Mouse (Mus musculus) large intestine, adult 2 months (tissue): ENCODE measurements around the gene Gsto2. TPM values are rescaled to one million over a fixed set of nuclear protein-coding genes. Genes with fewer than 3 reads are reported as not detected.
"Not testable (repeated sequence)": the region's sequence is repeated elsewhere in the genome, so short reads cannot be mapped to it uniquely, and the experiment has no call there.

Experiments
- DNase-seq: peaks from one replicate; pipeline ENCODE4 v3.0.0-alpha.2; 2012; ENCODE audit warnings: low read depth, low spot score
- WGBS: fragments of 180-500 bp; shearing (Covaris S2); methylation state at CpG from one replicate; pipeline ENCODE4 v1.1.7; 2018; 5-methylcytosine and 5-hydroxymethylcytosine counted together
- polyA plus RNA-seq: library from polyadenylated mRNA; depleted of rRNA; stranded (reverse); fragments of >200 nt; gene quantifications from 2 replicates; pipeline ENCODE4 v1.2.3, GENCODE M21; 2012; rRNA removed

The Gsto2 gene
- polyA plus RNA-seq: 0.26 and 0.41 TPM in 2 replicates

DNA sequence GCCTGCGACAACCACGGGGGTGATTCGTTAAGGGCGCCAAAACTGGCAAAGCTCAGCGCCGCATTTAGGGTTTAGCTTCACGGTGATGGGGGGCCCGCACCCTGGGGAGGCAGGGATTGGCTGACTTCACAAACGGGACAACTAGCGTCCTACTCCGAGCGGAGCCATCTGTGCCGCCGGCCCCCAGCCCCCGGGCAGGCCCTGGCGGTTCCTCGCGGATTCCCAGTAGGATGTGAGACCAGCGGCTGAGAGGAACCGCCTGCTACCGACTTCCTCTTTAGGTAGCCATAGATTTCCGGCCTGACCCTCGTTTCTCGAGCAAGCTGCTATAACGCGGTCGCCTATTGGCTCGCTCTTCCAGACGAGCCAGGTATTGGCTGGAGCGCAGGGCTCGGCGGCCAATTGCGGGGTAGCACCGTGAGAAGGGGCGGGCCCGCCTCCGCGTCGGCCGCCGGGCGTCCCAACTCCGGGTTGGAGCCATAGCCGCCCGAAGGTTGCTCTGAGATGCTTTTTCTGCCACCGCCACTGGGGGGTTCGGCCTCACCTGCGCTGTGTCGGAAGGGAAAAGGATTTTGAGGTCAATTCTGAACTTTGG lies at the start of gene Gsto2:
Gsto2 (plus strand) TSS at position 182 of the 595 bp plus-strand sequence.
- DNase-seq: peak; percentile 87
- WGBS: under 1% methylated on average over 49 of the region's 49 CpGs

DNA sequence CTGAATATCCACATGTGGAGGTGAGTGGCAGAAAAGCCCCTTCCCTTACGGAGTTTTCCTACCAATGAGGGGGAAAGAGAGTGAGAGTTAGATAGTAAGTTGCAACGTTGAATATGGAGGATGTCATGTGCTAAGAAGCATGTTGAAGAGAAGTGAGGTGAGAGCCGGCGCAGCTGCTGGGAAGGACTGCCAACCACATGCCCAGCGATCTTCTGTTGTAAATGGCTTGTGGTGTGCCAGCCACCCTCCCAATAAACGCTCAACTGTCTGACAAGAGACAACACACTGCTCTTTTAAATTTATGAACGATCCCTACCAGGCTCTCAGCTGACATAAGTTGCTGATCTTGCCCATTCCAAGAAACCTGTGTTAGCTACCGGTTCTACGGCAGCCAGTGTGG lies 47.6 kb upstream of the Gsto2 start:
- no peak for DNase-seq
- 61% methylated on average over 9 of the region's 9 CpGs for WGBS

DNA sequence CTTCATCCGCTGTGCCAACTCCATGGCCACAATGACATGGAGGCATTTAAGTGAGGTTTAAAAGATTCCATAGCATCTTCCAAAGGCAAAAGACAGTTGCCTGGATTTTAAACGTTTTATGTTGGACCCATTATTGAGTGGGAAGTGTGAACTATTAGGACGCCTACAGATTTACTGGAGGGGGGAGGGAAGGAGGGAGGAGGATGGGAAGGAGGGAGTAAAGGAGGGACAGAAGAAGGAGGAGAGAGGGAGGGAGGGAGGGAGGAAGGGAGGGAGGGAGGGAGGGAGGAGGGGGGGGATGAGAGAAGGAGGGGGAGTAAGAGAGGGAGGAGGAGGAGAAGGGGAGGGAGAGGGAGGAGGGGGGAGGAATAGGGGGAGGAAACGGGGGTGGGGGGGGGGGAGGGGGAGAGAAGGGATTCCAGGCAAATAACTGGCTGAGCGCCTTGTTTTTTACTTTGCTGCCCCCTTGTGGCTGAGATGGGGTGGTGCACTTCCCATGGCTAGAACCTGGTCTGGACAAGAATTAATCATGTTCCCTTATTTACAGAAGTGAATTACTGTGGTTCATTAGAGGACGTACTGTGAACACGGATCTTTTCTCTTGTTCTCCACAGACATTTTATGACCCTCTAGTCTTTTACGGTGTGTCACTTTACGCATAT lies 44.4 kb upstream of the Gsto2 start:
- WGBS: 12% methylated on average over 8 of the region's 9 CpGs
- DNase-seq: no peak

DNA sequence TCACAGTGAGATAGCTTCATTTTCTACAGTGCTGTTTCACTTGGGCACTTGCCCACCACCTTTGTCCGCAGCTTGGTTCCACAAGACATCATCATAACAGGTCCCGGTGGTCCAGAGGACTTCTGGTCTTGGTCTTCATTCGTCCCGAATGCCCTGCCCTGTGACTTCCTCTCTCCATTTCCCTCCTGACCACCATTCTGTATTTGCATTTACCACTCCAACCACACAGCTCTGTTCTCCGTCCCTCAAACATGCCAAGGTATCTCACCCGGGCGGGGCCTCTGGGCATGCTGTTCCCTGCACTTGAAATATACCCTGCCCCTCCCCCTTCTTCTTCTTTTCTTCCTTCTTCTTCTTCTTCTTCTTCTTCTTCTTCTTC lies 43.9 kb upstream of the Gsto2 start:
- 16% methylated on average over 7 of the region's 7 CpGs for WGBS
- no peak for DNase-seq

DNA sequence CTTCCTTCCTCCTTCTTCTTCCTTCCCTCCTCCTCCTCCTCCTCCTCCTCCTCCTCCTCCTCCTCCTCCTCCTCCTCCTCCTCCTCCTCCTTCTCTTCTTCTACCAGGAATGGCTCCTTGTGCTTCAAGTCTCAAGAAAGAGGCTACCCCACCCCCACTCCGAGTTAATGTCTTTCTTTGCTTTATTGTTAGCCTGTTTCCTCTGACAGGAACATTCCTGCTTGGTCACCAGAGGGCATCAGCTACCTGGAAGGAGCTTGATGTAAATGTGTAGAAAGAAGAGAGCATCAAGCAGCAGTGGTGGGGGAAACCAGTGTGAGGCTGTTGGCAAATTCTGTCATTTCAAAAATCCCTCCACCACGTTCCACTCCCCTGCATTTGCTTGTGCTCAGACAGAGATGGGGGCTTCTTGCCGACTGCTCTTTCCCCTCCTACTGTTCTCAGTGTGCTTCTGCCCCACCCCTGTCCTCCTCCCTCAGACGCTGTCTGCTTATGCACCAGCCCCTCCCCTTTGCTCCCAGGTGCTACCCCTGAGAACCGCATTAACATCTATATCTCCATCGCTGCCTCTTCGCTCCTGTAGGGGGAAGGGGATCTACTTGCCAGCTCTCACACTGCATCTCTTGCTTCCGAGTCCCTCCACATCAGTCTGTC lies 43.1 kb upstream of the Gsto2 start:
- no peak for DNase-seq
- 20% methylated on average over 8 of the region's 8 CpGs for WGBS

DNA sequence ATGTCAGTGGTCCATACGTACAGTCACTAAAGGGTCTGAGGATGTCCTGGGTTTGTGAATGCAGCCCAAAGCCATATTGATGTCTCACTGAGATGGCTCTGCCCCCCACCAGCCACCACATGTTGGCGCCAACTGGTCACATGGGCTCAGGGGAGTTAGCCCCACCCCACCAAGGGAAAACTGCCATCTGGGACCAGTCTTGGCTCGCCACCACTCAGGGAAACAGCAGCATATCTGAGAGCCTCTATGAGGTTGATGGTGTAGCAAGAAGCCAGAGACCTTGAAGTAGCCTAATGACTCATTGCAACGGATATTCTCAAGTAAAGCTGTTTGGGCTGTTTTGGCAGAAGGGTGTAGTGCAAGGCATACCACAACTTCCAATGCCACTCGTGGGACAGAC lies 41.3 kb upstream of the Gsto2 start:
- 53% methylated on average over 5 of the region's 5 CpGs for WGBS
- DNase-seq: no peak

DNA sequence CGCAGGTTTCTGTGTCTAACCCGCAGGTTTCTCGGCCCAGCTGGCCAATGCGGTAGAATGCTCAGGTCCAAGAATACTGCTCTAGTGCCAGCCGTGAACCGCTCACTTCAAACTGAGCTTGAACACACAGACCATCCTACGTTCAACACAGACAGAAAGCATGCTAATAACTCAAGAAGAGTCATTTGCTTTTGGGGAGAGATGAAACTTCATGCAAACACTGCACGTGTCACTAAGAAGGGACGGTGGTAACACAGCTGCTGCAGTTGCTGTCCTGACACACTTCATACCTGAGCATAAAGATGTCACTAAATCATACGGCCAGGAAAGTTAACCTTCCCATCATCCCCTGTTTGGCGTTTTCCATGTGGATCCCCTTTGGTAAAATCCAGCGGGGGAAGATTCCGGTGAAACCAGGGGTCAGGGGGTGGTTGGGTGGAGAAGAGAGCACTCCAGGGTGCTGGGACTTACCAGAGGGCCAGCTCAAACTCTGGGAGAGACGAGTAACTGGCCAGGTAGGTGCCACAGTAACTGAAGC lies 35.4 kb upstream of the Gsto2 start:
- no peak for DNase-seq
- 88% methylated on average over 14 of the region's 14 CpGs for WGBS

DNA sequence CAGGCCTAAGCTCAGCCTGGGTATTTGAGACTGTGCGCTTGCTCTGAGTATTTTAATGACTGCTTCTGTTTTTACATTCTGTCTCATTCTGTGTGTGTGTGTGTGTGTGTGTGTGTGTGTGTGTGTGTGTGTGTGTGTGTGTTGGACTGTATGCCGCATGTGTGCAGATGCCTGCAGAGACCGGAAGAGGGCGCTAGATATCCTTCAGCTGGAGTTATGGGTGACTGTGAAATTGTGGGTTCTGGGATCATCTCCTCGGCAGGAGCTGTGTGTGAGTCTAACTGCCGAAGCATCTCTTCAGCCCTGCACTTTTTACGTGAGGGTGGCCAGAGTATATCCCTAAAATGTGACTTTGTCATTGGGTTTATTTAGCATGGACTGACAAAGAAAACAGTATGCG lies 34.2 kb upstream of the Gsto2 start:
- no peak for DNase-seq
- WGBS: 98% methylated on average over 8 of the region's 8 CpGs

DNA sequence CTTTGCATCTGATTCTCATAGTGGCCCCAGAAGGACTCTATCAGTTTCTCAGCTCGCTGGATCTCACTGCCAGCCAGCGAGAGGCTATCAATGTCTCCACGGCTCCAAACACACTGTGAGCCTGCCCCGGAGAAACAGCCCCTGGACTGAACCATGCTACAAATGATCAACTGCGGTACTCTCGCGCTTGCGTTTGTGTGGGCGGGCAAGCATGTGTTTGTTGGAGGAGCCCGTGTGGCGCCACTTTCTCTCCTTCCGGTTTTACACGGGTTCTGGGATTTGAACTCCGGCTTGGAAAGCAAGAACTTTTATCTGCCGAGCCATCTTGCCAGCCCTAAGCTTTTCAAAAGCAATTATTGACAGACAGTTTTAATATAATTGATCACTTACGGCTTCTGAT lies 33.0 kb upstream of the Gsto2 start:
- no peak for DNase-seq
- WGBS: 81% methylated on average over 16 of the region's 16 CpGs

DNA sequence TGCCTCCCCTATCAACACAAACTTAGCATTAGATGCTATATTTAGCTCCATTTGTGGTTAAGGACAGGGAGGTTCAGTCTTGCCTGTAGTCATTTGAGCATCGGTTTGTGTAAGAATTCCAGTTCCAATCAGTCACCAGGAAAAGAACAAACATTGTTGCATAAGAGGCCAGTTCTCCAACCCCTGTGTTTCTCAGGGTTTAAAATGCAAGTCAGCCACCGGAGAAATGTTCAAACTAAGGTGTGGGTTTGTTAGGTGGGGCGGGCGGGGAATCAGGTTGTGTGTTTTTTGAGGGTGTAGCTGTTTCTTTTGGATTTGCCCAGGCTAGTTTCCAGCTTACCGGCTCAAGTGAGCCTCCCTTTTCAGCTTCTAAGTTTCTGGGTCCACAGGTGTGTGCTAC lies 30.7 kb upstream of the Gsto2 start:
- 23% methylated on average over 5 of the region's 5 CpGs for WGBS
- DNase-seq: no peak

DNA sequence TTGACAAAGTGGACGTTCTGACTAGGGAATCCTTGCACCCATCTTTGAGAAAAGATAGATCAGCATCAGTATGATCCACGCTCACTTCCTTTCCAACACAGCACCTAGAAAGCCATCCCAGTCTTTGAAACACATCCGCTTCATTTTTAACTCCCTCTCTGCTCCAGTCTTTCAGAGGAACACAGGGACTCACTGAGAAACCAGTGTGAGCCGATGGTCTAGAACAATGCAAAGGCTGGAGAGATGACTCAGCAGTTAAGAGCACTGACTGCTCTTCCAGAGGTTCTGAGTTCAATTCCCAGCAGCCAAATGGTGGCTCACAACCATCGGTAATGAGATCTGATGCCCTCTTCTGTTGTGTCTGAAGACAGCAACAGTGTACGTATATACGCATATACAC lies 29.6 kb upstream of the Gsto2 start:
- WGBS: 92% methylated on average over 7 of the region's 7 CpGs
- no peak for DNase-seq

DNA sequence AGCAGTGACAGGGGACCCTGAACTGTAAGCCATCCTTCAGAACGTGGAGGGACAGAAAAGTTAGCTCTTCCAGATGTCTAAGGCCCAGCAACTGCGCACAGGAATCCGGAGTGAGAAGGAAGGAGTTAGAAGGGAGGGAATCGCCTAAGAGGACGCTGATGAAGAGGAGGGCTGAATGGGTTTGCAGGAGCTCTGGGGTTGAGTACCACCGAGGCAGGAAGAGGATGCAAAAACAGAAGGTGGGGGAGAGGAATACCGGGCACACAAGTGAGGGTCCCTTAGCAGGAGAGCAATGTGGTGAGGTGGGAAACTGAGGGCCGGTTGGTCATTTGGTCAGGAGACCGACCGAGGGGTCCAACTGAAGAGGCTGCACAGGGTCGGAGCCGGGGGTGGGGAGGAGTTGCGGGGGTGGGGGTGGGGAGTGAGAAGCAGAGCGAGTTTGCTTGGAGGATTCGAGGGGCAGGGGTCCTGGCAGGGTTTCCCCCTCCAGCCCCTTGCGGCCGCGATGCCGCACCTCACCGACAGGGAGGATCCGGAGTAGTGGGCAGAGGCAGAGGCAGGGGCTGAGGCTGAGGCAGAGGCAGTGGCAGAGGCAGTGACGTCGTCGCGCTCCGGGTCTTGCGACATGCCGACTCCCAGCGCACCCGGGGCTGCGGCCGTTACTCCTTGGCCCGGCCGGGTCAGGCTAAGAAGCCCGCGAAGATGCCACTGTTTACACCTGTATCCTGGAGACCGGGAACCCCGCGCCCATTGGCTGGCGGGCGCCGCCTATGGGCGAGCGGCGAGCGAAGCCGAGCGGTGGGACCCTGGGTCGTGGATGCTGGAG lies 28.4 kb upstream of the Gsto2 start:
- 10% methylated on average over 49 of the region's 49 CpGs for WGBS
- DNase-seq: no peak

DNA sequence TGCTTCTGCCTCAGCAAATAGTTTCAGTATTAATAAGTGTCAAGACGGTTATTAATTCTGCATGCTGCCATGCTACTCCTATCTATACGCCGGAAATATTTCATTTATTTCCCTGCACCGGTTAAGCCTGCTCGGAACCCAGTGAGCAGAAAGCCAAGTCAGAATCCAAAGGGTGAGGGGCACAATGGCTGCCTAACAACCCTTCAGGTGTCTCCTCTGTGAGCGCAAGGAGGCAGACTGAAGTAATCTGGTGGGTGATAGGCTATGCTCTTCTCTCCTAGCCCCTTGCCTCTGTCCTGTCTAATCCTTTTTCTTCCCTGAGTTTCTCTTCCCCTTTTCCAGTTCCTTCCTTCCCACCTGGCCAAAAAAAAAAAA lies 27.8 kb upstream of the Gsto2 start:
- no peak for DNase-seq
- WGBS: 2% methylated on average over 6 of the region's 6 CpGs

DNA sequence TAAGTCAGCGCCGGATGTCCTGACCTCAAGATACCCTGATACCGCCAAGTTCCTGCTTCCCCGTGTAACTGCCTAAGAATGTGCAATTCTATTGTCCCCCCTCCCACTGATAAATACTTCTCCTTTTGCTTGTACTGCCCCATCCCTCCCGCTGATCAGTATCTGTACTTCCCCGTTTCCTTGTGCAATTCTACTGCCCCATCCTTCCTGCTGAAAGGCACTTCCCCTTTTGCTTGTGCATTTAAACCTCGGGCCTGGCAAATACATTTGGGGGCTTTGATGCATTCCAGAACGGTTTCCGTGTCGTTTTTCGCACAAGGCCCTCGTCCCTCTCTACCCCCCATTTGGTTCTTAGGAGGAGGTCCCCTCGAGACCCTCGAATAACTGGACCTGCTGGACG lies 24.1 kb upstream of the Gsto2 start:
- not testable (repeated sequence) for DNase-seq
- WGBS: 79% methylated on average over 15 of the region's 15 CpGs

DNA sequence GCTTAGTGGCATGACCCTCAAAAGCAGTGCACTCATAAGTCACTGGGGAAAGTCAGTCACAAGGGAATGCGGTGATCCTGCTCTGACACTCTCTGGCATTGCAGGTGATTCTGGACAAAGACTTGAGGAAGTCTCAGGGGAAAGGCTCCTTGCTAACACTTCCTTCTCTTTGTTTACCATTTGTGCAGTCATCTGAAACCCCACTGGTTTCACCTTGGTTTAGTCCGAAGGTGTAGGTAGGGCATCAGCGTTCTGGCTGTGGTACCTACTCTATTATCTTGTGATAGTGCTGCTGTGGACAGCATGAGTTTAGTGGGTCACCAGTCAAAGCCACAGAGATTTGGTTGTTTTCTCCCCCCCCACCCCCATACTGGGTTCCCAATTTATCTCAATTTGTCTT lies 15.6 kb upstream of the Gsto2 start:
- WGBS: 83% methylated on average over 3 of the region's 3 CpGs
- DNase-seq: no peak

DNA sequence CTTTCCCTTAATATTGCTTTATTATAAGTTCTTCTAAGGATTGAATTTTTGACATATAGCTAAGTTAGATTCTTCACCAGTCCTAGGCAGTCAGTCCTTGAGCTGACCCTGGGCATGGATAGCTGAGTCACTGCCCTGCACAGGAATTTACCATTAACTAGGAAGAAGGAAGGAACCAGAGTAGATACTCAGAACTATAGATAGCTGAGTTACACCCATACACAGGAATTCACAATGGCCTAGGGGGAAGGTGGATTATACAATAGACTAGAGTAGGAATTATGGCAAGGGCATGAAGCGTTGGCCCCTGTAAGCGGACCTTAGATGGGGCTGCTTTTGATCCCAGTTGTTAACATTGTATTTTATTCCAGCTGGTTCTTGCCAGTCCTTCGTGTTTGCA lies 13.2 kb upstream of the Gsto2 start:
- WGBS: 64% methylated on average over 3 of the region's 3 CpGs
- not testable (repeated sequence) for DNase-seq

DNA sequence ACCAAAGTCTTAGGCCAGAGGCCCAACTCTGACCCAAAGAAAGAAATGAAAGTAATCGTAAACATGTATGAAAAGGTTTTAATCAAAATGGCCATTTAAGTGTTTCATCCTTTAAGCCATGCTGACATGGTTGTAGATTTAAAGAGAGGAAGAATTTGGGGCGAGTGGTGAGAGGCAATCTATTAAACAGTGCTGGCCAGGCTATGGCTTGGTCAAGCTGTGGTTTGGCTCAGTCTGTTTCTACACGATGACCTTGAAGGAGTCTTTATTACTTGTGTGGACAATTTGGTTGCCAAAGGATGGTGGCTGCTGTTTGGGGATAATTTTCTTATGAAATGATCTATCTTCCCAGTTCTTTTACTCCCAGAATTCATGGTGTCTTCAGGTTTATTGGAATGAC lies 12.3 kb upstream of the Gsto2 start:
- 83% methylated on average over 3 of the region's 3 CpGs for WGBS
- DNase-seq: no peak

DNA sequence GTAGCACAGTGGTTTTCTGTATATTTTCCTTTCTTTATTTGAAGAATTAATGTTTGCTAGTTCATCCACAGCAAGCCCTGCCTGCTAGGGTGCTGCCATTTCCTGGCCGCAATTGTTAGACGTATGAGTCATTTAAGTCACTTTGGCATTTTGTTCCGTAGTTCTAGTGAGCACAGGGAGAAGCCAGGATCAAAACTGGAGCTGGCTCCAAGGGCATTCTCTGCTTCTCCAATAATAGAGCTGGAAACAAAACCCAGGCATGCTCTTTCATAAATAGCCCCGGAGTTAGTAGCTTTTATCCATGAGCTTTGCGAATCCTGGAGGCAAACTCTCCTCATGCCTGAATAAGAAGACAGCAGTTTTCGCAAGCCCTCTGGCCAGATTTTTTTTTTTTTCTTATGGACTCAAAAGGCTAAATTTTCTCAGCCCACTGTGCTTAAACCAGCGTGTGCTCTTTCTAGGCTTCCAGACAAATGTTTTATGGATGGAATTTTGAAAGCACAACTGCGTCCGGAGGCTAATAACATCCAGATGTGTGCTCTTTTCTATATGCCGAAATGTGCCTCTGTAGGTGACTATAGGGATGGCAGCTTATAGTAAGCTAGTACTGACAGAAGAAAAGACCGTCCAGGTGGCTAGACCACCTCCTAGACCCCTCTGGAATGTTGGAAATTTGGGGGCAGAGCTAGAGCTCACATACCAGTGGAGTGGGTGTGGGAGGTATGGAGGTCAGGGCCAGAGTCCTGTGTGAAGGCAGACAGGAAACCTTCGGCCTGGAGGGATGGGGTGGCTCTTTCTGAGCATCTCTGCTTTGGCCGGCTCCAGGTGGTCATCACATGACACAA lies 11.2 kb upstream of the Gsto2 start:
- WGBS: 13% methylated on average over 13 of the region's 13 CpGs
- DNase-seq: peak; percentile 36
